Comparison of ENCODE assay signal across 7 mouse cellular contexts in the genomic region with DNA sequence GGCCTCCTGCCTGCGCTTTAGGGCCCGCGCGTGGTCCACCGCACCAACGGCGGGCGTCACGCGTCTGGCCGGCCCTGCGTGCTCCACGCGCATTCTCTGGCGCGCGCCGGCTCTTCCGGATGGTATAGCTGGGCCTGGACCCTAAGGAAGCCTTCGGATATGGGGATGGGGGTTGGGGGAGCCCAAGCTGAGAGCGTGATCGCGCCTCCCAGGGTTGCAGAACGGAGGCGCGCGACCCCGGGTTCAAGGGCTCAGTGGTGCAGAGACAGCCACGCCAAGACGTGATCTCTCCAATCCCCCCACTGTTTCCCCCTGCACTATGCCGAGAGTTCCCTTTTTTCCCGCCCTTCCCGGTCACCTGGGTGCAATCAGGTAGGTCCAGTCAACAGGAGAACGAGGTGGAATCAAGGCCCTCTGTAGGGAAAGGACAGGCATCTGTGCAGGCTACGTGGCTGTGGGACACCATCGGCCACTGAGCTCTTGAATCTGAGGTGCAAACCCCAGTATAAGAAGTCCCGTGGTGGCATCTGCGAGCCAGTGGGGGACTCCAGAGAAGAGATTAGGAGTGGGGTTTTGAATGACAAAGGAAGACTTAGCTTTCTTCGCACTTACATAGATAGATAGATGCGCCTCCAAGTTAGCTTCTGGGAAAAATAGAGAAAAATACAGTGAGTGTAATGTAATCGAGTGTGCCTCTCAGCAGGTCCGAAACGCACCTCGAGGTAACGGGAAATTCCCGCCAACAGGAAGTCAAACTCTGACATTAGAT. TPM values are rescaled to one million over a fixed set of nuclear protein-coding genes. Genes with fewer than 3 reads are reported as not detected.
DNase-seq lines count a peak whose midpoint lies in the region; ATAC-seq and TF ChIP-seq lines count a peak whose summit lies in the region.

No protein-coding gene starts in this region.

- H3K27ac ChIP-seq in lung, embryonic 16.5 days (ENCODE audit: low read length), result peak overlapping the region; percentile 86
- H3K27ac ChIP-seq in embryonic facial prominence, embryonic 15.5 days (replicated peaks), result peak overlapping the region; percentile 79
- H3K27ac ChIP-seq in kidney, adult 2 months (ENCODE audit: insufficient read depth, low read depth, low read length), result peak overlapping the region; percentile 44; the same call in 1 of the 2 replicates

- no peaks in the 10 kb centered on the region for H3K27me3 ChIP-seq in lung, embryonic 16.5 days (ENCODE audit: control insufficient read depth, insufficient read depth, low read depth, low read length)
- H3K27me3 ChIP-seq in embryonic facial prominence, embryonic 15.5 days, result no peaks in the 10 kb centered on the region
- H3K27me3 ChIP-seq in kidney, adult 2 months (replicated peaks; ENCODE audit: control insufficient read depth, insufficient read depth, low read length), result no peaks in the 10 kb centered on the region

- H3K9me3 ChIP-seq in lung, embryonic 16.5 days (ENCODE audit: control insufficient read depth, low read length), result no peaks in the 10 kb centered on the region
- H3K9me3 ChIP-seq in embryonic facial prominence, embryonic 15.5 days (replicated peaks), result no peaks in the 10 kb centered on the region

- H3K4me3 ChIP-seq in lung, embryonic 16.5 days (ENCODE audit: low read length), result peak overlapping the region; percentile 95
- peak overlapping the region; percentile 65 for H3K4me3 ChIP-seq in embryonic facial prominence, embryonic 15.5 days (replicated peaks)
- H3K4me3 ChIP-seq in kidney, adult 2 months (ENCODE audit: insufficient read depth, low read depth, low read length), result peak overlapping the region; percentile 76

- peak overlapping the region; percentile 95 for H3K9ac ChIP-seq in lung, embryonic 16.5 days (ENCODE audit: low read length)
- H3K9ac ChIP-seq in embryonic facial prominence, embryonic 15.5 days, result peak overlapping the region; percentile 77

- under 1% methylated on average over 46 of the region's 46 CpGs for WGBS in lung, embryonic 16.5 days
- WGBS in embryonic facial prominence, embryonic 15.5 days, result under 1% methylated on average over 46 of the region's 46 CpGs
- WGBS in kidney, adult 2 months, result under 1% methylated on average over 46 of the region's 46 CpGs

- no peak for TF ChIP-seq POLR2A in kidney, adult 2 months (IDR thresholded peaks at IDR 0.05; ENCODE audit: low read depth, low read length)

- peak overlapping the region; percentile 84 for H3K4me2 ChIP-seq in lung, embryonic 16.5 days (ENCODE audit: low read depth, low read length)
- peak overlapping the region; percentile 79 for H3K4me2 ChIP-seq in embryonic facial prominence, embryonic 15.5 days (replicated peaks)

- ATAC-seq in lung, embryonic 16.5 days (ENCODE audit: low read depth), result no peak
- ATAC-seq in embryonic facial prominence, embryonic 15.5 days (ENCODE audit: insufficient number of reproducible peaks, low FRiP score, low TSS enrichment, low read depth), result peak; percentile 15; the same call in 1 of the 2 replicates
- ATAC-seq in megakaryocyte progenitor cell, adult 5-6 weeks (replicated peaks; ENCODE audit: poor library complexity), result peak; percentile 7

- no peak for TF ChIP-seq CTCF in kidney, adult 2 months (conservative IDR thresholded peaks at IDR 0.05; ENCODE audit: insufficient read depth, insufficient read length, low read depth, low read length)

- peaks cover 23% of the 10 kb centered on the region for H3K4me1 ChIP-seq in lung, embryonic 16.5 days (replicated peaks; ENCODE audit: control insufficient read depth, insufficient read depth, low read length)
- peaks cover 24% of the 10 kb centered on the region for H3K4me1 ChIP-seq in embryonic facial prominence, embryonic 15.5 days
- H3K4me1 ChIP-seq in kidney, adult 2 months (ENCODE audit: control insufficient read depth, insufficient read depth, low read length), result peaks cover 13% of the 10 kb centered on the region; the same call in 1 of the 2 replicates

- no peak for DNase-seq in lung, postnatal 4 days
- DNase-seq in ZHBTc4 (ENCODE audit: low read depth, low spot score), result peak; percentile 53
- DNase-seq in kidney, adult 2 months, result peak; percentile 21
- peak; percentile 14 for DNase-seq in thymus, postnatal 0 days (ENCODE audit: low spot score)

- peaks cover 2% of the 10 kb centered on the region; the same call in 1 of the 2 replicates for H3K36me3 ChIP-seq in lung, embryonic 16.5 days (ENCODE audit: control insufficient read depth, insufficient read depth, low read length)
- H3K36me3 ChIP-seq in embryonic facial prominence, embryonic 15.5 days, result peaks cover 16% of the 10 kb centered on the region; the same call in 1 of the 2 replicates
- H3K36me3 ChIP-seq in kidney, adult 2 months (ENCODE audit: control insufficient read depth, insufficient read depth, low read length), result no peaks in the 10 kb centered on the region; the same call in 1 of the 2 replicates

RNA-seq across cellular contexts. Expression of a gene that starts 0.6 kb away (rescaled TPM):
- polyA plus RNA-seq in lung, embryonic 16.5 days (2015; fragmentation: Nextera tagmentation; extraction: Ambion mirVana), result 141 and 152 TPM in 2 replicates
- polyA plus RNA-seq in embryonic facial prominence, embryonic 15.5 days (2015; fragmentation: Nextera tagmentation; extraction: Ambion mirVana), result 150 and 160 TPM in 2 replicates
- 23.3 and 28.3 TPM in 2 replicates for polyA plus RNA-seq in kidney, adult 2 months (2012; rRNA removed)
- total RNA-seq in megakaryocyte progenitor cell, adult 5-6 weeks (2015), result 79.3 and 85.5 TPM in 2 replicates
- total RNA-seq in megakaryocyte progenitor cell, adult 5-6 weeks (2017), result 123 and 135 TPM in 2 replicates
- polyA plus RNA-seq in thymus, postnatal 0 days (2015; fragmentation: Nextera tagmentation; extraction: Ambion mirVana), result 149 and 159 TPM in 2 replicates

RNA-seq across cellular contexts. Expression of a gene that starts 9.1 kb away (rescaled TPM):
- polyA plus RNA-seq in lung, embryonic 16.5 days (2015; fragmentation: Nextera tagmentation; extraction: Ambion mirVana), result 581 and 600 TPM in 2 replicates
- polyA plus RNA-seq in embryonic facial prominence, embryonic 15.5 days (2015; fragmentation: Nextera tagmentation; extraction: Ambion mirVana), result 487 and 541 TPM in 2 replicates
- 698 and 771 TPM in 2 replicates for polyA plus RNA-seq in kidney, adult 2 months (2012; rRNA removed)
- 120 TPM in 2 replicates for total RNA-seq in megakaryocyte progenitor cell, adult 5-6 weeks (2015)
- total RNA-seq in megakaryocyte progenitor cell, adult 5-6 weeks (2017), result 54.3 and 72.9 TPM in 2 replicates
- polyA plus RNA-seq in thymus, postnatal 0 days (2015; fragmentation: Nextera tagmentation; extraction: Ambion mirVana), result 449 and 452 TPM in 2 replicates

RNA-seq across cellular contexts. Expression of a gene that starts 47.1 kb away (rescaled TPM):
- 2,256 and 2,274 TPM in 2 replicates for polyA plus RNA-seq in lung, embryonic 16.5 days (2015; fragmentation: Nextera tagmentation; extraction: Ambion mirVana)
- polyA plus RNA-seq in embryonic facial prominence, embryonic 15.5 days (2015; fragmentation: Nextera tagmentation; extraction: Ambion mirVana), result 3,074 and 3,219 TPM in 2 replicates
- 585 and 720 TPM in 2 replicates for polyA plus RNA-seq in kidney, adult 2 months (2012; rRNA removed)
- not detected in 2 replicates for total RNA-seq in megakaryocyte progenitor cell, adult 5-6 weeks (2015)
- total RNA-seq in megakaryocyte progenitor cell, adult 5-6 weeks (2017), result not detected in 2 replicates
- 297 TPM in 2 replicates for polyA plus RNA-seq in thymus, postnatal 0 days (2015; fragmentation: Nextera tagmentation; extraction: Ambion mirVana)

Comparison
In these comparisons a context has a peak if more than half of its experiments do, and no peak if none do; other contexts are left out.
1. DNase-seq: peak in ZHBTc4 (single experiment), kidney, adult 2 months (single experiment) and thymus, postnatal 0 days (single experiment); none in lung, postnatal 4 days (0 of 2).
2. Peak in every context shown above with its lines, with median percentiles within 50 percentile points of each other: H3K27ac ChIP-seq and H3K4me3 ChIP-seq.